Mouse (Mus musculus) thymus, adult 18-20 months (tissue): ENCODE measurements at regions not wholly inside any gene's neighbourhood (a gene's known extent, or its start where the extent isn't known, plus 50 kb on each side); places are given as distances from the start of the nearest gene placed in this dataset.

ENCODE experiments used
- DNase-seq, 2 experiments: peaks; one replicate each; pipeline ENCODE4 v3.0.0; 2022; ENCODE audit warnings: mixed read lengths in 2 of 2

- peak; percentile 36 to 57 for DNase-seq
These were observed 122.2 kb upstream of the Marcks start for GRCm38 (mm10) chr10:37260791-37261488.

GRCm38 (mm10) chr10:37259186-37259585 lies 120.5 kb upstream of the Marcks start:
- DNase-seq = no peak

DNA sequence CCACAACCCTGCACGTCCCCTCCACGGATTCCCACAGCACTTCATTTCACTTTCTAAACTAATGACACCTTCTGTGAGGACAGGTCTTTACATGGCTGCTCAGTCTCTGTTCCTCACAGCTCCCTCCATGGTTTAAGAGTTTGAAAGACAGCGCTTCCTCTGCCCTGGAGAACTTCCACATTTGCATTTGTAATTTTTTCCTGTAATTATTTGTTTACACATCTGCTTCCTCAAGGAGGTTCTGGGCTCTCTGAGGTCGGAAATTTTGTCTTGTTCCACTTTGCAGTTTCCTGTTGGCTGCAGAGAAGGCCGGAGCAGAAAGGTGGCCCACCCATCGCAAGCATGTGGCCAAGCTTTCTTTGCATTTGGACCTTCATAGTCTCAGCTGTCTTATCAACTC lies 118.8 kb upstream of the Marcks start:
- DNase-seq = no peak

- DNase-seq = no peak
These were observed 112.3 kb upstream of the Marcks start for GRCm38 (mm10) chr10:37250934-37251521.

DNA sequence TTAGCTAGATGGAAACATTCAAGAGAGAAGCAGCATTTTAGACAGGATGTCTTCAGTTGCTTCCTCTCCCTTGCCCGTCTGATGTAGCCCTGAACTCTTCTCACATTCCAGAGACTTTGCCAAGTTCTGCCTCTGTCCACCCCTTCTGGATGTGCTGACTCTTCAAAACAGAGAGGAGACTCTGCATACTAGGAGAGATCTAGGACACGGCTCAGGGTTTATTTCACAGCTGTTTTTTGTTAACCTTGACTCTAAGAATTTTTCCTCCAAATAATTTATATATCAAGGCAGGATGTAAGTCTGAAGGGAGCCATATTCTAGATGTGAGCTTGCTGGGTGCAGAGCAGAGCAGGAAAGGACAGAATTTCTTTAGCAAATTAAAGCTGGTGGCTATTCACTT lies 111.4 kb upstream of the Marcks start:
- no peak for DNase-seq

- DNase-seq = no peak
These were observed 110.8 kb upstream of the Marcks start for GRCm38 (mm10) chr10:37249511-37249910.

- no peak for DNase-seq
These were observed 108.4 kb upstream of the Marcks start for GRCm38 (mm10) chr10:37247121-37247520.

DNA sequence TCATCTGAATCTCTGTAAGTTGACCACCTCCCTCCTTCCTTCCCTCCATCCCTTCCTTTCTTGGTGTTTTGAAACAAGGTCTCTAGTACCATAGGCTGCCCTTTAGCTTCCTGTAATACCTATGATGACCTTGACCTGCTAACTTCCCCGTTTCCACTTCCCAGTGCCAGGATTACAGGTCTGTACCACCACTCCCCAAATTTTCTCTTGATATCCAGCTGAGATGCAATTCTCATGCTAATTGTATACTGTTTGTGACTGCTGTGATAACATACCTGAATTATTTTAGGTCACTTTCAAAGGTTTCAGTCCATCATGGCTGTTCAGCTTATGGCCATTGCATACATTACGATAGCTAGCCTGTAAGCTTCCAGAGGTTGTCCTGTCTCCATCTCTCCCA lies 104.4 kb upstream of the Marcks start:
- DNase-seq = no peak

DNA sequence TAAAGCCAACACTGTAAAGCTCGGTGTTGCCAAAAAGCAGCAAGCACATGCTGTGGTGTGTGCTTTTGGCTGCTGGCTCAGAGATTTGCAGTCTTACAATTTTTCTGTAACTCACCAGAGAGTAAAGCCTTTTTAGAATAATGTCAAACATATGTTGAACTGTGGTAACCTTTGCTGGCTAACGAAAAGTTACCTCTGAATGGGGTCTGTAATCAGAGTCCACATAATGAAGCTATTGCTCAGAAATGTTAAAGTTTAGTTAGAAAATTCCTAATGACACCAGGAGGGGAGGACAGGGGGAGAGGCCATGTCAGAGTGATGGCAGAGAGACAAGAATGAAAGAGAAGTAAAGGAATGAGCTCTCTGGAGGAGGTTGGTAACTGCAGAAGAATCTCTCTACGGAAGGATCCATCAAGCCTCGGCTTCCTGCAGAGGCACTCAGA lies 103.1 kb upstream of the Marcks start:
- DNase-seq = no peak

GRCm38 (mm10) chr10:37240634-37241033 lies 101.9 kb upstream of the Marcks start:
- no peak for DNase-seq

DNA sequence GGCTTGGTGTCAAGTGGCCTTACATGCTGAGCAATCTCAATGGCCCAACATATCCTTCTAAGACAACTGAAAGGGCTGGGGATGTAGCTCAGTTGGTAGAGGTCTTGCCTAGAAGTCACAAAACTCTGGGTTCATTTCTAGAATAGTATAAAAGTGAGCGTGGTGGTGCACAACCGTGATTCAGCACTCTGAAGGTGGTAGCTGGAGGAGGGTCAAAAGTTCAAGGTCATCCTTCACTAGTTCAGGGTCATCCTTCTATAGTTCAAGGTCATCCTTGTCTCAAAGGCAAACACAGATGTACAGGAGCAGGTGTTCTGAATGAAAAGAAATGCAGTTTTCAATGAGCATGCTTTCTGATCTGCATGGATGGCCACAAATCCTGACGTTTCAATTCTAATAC lies 101.5 kb upstream of the Marcks start:
- DNase-seq = no peak

GRCm38 (mm10) chr10:37236001-37236822 lies 97.5 kb upstream of the Marcks start:
- DNase-seq = no peak

DNA sequence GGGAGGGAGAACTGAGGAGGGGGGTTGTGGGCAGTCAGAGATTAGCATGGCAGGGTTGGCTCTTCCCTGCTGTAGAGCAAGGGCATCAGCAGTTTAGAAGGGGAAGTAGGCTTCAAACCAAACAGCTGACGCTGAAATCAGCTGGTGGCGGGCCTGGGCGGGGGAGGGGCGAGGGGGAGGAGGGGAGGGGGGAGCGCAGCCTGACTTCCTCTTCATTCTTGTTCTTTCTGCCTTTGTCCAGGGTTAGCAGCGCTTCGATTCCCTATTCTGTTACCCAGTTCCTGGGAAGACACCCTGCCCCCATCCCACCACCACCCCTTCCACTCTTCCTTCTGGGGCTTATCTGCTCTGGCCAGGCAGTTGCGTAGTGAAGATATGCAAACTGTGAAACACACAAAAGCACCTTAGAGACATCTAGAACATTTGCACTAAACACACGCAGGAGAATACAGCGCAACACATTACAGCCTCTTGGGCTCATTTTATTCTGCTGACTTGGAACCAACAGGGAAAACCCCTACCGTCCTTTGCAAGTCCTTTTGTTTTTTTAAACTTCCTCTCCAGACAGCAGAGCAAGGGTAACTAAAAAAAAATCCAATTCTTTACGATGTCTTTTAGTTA lies 93.3 kb upstream of the Marcks start:
- DNase-seq = peak; percentile 44 to 65

DNA sequence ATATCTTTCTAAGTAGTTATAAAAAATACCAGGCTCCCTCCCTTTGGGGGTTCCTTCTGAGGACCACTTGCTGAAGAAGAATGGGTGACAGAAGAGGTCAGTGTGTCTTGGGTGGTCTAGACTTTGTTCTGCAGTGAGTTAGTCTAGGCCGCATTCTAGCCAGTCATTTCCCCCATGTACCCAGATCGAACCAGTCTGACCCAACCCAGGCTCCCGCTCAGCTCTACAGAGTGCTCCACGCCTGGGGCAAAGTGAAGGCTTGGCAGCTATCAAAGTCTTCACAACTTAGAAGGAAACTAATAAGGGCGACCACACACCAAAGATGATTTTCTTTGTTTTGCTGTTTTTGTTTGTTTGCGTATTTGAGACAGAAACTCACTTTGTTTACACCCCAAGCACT lies 92.4 kb upstream of the Marcks start:
- DNase-seq = no peak

DNA sequence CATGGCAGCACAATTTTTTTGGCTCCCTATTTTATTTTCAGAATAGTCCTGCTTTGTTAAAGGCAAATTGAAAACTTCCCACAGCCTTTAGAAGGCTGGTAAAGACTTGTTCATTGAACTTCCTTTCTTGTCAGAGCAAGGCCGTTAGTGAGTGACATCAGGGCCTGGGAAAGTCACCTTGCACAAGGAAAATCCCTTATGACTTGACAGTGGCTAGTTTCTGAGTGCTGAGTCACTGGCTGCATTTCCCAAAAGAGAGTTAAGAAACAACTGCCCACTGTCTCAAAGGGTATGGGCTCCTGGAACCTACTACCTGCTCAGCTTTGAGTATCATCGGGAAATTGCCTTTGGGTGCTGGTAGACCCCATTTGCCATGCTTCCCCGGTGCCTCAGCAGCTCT lies 89.2 kb upstream of the Marcks start:
- no peak for DNase-seq

DNA sequence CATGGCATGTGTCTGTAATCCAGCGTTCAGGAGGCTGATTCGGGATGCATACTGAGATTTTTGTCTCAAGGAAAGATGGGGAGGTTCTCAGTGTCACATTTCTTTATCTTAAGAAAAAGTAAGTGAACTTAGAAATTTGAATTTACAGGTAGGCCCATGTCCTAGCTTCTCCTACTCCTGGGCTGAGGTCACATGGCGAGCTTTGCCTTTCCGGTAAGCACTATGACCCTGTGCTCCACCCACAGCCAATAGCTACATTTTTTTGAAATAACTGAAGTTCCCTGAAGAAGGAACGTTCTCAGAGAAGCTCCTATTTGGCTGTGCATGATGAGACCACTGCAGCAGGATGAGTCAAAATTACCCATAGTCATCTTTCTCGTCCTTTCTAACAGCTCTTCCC lies 83.0 kb upstream of the Marcks start:
- no peak for DNase-seq

DNA sequence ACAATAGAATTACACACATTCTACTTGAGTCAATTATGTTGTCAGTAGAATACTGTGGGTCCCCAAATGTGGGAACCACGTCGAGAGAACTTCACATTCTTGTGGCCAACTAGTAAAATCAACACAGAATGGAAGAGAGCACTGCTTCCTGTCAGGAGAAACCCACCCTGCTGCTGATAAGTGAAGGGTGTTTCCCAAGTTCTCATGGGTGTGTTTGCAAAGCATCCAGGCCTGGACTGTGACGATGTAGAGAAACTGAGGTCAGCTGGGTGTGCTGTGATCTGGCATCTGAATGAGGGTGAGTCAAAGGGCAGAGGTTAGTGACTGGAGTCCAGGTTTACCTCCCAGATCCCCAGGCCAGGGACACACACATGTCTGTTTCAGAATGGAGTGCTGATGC lies 81.7 kb upstream of the Marcks start:
- no peak for DNase-seq

DNA sequence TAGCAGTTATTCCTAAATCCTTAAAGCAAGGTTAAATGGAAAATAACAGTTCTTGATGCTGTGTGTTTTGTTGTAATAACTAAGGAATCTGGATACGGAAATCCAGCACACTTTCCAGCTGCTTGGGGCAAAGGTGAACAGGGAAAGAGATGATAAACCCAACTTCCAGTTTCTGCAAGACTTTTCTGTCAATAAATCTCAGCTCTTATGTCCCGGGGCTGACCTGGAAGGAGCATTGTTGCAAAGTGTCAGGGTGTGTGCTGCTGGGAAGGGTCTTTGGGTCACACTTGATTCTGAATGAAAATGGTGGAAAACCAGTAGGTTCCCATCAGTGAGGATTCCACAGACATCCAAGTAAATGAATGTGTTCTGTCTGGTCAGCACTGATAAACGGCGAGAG lies 81.2 kb upstream of the Marcks start:
- DNase-seq = no peak

DNA sequence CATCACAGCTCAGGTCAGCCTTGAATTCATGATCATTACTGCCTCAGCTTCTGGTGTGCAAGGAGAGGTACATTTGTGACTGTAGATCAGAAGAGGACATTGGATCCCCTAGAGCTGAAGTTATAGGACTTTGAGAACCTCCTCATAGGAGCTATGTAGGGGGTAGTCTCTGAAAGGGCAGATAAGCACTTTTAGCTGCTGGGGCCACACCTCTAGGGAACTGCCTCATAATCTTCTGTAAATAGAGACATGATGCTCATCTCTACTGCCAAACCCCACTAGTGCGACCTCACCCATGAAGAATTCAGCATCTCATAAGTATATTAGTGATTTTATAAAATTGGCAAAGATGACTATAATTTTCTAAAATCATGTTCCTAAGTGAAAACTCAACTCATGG lies 80.7 kb upstream of the Marcks start:
- no peak for DNase-seq

GRCm38 (mm10) chr10:37214656-37215055 lies 75.9 kb upstream of the Marcks start:
- DNase-seq = no peak

DNA sequence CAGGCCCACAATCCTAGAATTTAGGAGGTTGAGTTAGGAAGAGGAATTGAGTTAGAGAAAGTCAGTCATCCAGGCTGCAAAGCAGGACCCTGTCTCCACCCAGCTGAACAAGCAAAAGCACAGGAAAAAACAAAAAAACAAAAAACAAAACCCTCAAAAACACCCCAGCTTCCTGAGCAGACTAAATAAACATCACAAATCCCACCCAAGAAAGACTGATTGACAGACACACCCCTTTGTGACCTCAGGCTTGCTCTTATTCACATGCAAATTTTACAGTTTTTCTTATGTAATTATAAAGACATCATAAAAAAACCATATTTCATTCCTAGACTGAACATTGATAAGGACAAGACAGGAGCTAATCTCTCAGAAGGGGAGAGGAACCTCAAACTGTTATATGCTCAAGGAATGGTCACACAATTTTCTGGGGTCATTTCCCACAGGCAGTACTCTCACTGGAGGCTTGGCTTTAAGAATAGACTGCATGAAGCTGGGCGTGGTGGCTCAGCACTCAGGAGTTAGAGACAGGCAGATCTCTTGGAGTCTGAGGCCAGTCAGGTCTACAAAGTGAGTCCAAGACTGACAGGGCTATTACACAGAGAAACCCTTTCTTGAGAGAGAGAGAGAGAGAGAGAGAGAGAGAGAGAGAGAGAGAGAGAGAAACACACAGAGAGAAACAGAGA lies 73.8 kb upstream of the Marcks start:
- no peak for DNase-seq

DNA sequence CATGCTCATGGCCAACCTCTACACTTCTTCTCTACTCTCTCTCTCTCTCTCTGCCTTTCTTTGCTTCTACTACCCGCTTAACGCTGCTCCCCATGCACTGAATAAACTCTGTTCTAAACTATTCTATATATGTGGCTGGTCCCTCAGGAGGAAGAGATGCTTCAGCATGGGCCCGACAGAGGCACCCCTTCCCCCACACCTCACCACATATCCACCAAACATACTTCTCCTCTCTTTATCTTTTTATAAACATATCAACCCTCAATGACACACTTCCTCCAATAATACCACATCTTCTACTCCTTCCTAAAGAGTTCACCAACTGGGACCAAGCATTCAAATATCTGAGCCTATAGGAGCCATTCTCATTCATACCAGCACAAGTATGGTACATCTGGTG lies 72.6 kb upstream of the Marcks start:
- DNase-seq = no peak

DNA sequence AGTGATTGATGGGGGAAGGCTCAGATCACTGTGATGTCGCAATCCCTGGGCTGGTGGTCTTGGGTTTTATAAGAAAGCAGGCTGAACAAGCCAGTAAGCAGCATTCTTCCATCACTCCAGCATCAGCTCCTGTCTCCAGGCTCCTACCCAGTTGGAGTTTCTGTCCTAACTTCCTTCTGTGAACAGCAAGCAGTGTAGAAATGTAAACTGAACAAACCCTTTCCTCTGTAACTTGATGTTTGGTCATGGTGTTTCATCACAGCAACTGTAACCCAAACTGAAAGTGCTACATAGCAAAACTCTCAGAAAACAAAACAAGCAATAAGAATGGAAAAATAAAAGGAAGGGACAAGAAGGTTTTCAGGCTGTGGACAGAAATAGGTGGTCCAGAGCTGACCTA lies 71.5 kb upstream of the Marcks start:
- no peak for DNase-seq
